Mouse (Mus musculus) retina, adult 2 months (tissue): ENCODE measurements at regions not wholly inside any gene's neighbourhood (a gene's known extent, or its start where the extent isn't known, plus 50 kb on each side); places are given as distances from the start of the nearest gene placed in this dataset.

ENCODE experiments used
- DNase-seq: peaks from one replicate; pipeline ENCODE4 v3.0.0-alpha.2; 2012; ENCODE audit warnings: low read depth, low spot score

DNA sequence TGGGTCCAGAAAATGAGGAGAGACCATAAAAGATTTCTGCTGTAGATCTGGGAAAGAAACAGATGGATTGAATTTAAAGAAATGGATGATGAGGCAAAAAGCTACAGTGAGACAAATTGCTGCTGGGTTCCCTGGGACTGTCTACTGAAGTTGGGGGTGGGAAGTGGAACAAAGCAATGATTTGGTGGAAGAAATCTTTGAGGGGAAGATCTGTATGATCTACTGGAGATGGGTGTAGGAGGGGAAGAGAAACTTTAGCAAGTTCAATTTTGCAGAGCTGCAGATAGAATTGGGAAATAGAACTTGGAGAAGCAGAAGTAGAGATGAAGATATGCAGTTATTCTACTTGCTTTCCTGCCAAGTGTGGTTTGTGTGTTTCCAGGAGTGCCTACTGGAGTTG, 5478.8 kb downstream of the 9330182O14Rik start:
- no peak for DNase-seq

DNA sequence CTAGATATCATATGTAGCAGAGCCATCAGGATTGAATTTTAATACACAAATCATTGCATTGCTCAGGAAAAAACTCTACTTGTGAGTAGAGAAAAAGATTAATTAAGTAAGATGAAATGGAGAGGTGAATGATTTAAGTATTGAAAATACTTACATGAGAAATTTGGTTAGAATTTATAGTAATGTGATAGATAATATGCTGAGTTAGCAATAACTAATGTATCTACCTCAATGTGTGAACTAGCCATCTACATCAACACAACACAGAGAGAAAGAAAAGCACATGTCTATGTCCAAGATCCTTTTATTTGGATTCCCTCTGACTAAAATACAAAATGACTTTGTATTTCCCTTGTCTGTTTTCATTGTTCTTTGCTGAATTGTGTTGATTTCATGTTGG, 5512.1 kb downstream of the 9330182O14Rik start:
- DNase-seq, result no peak

DNA sequence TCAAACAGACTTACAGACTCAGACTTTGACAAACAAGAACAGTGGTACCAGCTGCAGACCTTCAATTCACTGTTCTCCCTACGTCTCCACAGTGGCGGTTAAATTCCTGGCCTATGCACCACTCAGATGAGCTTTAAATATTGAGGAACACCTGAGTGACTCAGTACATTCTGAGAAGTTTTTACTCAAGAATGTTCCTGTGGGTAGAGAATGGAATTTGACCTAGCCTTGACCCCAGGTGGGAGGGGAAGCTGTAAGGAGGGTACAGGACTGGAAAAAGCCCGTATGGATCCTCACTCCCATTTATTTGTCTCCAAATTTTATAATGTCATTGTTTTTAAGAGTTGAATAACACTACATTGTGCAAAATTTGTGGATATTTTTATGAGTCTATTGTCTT, 5529.4 kb downstream of the 9330182O14Rik start:
- no peak for DNase-seq

DNA sequence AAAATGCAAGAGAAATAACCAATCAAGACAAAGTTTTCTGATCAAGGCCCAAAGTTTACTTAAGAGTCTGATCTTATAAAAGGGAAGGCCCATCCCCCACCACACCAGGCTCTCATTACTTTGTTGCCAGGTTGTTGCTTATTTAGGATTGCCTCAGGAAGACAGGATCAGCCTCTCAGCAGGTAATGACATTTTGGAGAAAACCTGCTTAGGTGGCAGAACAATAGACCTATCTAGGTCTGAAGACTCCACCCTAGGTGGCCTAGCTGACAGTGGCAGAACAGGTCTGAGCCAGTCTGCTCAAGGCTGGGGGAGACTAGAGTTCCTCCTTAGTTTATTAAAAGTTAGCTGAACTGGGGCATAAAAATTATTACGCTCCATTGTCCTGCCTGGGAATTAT, 5555.3 kb downstream of the 9330182O14Rik start:
- DNase-seq, result no peak

DNA sequence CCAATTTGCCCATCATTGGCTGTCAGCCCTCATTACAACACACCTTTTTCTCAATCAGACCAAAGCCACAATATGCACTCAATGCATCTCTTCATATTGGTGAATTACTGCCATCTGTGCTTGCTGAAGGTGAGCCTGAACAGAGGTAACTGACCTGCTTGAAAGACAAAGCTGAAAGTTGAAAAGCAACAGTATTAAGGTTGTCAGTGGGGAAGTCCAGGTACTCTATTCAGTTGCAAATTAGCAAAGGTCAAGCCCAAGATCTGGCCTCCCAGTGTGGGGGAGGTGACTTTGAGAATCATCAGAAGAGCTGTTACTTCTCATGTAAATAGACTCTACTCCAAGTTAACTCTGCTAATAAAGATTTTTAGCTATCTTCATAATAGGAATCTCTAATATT, 5555.9 kb downstream of the 9330182O14Rik start:
- DNase-seq, result no peak

DNA sequence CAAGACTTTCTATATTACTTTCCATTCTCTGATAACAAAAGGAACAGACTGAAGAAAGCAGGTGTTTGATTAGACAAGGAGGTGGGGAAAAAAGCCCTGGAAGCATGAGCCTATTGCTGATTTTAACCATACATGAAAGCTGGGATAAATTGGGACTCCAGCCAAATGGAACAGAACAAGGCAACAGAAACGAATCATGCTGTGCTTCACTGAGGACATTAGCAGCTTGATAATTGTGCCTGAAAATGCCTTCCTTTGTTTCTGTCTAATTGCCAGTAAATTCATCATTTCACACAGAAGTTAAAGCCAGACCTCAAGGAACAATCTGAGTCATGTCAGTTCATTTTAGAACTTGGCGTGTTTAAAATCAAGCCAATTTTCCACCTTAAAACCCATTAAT, 5576.9 kb downstream of the 9330182O14Rik start:
- DNase-seq, result peak; percentile 2

DNA sequence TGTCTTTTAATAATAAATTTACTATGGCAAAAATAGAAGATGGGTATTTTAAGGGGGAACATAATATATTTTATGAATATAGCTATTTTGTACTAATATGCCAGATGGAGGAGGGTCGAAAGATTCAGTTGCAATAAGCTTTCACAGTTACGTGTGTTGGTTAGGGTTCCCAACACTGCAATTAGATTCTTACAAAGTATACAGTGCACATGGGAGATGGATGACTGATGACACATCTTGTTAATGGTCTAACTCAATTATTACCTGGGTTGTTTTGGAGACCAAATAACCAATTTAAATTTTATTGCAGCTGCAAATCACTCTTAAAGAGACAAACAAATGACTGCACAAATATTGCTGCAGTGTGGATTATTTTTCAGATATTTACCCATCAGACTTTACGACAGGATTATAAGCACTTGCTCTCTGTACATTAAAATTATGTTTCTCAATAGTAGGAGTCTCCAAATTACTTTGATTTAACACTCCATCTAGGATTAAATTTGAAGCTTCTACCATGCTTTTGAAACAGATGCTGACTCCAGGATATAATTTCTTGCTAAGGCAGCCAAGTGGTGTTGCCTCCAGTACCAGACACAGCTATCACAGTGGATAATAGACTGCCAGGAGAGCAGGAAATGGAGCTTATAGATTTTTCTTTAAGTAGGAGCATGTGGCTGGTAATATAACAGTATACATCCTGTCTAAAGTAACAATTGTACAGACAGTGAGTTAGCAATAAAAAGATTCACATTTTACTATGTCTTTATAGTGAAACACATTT, 5596.4 kb downstream of the 9330182O14Rik start:
- DNase-seq, result no peak

DNA sequence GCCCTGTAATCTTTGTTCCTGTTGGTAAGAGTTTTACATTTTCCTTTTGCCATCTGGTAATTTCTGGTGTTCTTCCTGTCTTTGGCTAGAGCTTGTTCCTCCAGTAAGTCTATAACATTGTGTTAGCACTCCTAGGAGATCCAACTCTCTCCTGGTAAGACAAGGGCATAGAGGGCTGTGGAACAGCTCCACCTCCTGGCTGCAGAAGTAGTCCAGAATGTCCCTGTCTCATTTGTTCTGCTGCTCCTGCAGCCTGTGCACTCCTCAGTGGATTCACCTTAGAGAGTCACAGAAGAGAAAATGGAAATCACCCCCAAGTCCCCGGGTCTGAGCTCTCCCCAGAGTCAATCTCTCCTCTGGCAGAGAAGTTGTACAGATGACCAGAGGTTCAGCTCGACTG, 5629.1 kb downstream of the 9330182O14Rik start:
- no peak for DNase-seq
